Mouse (Mus musculus) limb, embryonic 12.5 days (tissue): ENCODE data around the gene Mymk. TPM values are rescaled to one million over a fixed set of nuclear protein-coding genes. Genes with fewer than 3 reads are reported as not detected.

Source experiments
- ATAC-seq: fragments of 200-750 bp; cut with Nextera tagmentation; 2 replicates; pipeline ENCODE4 v1.8.0; 2017; ENCODE audit warnings: low read depth, moderate TSS enrichment; ENCODE audit not compliant: insufficient number of reproducible peaks, insufficient read depth, low FRiP score, low TSS enrichment
- H3K27ac ChIP-seq: fragments of 300-500 bp; sonication (generic); 2 replicates; pipeline ENCODE4 v1.5.1; 2016; ENCODE audit warnings: mild to moderate bottlenecking, moderate library complexity
- H3K27me3 ChIP-seq: fragments of 300-500 bp; sonication (generic); 2 replicates; pipeline ENCODE4 v1.6.1; 2016; ENCODE audit warnings: mild to moderate bottlenecking, moderate library complexity
- H3K36me3 ChIP-seq: fragments of 300-500 bp; sonication (generic); 2 replicates; pipeline ENCODE4 v1.6.1; 2016; ENCODE audit warnings: mild to moderate bottlenecking, moderate library complexity
- H3K4me1 ChIP-seq: fragments of 300-500 bp; sonication (generic); replicated peaks from 2 replicates; pipeline ENCODE4 v1.6.1; 2016
- H3K4me2 ChIP-seq: fragments of 300-500 bp; sonication (generic); 2 replicates; pipeline ENCODE4 v1.6.1; 2016; ENCODE audit warnings: mild to moderate bottlenecking, moderate library complexity
- H3K4me3 ChIP-seq: fragments of 300-500 bp; sonication (generic); replicated peaks from 2 replicates; pipeline ENCODE4 v1.5.1; 2016; ENCODE audit warnings: mild to moderate bottlenecking
- H3K9ac ChIP-seq: fragments of 300-500 bp; sonication (generic); replicated peaks from 2 replicates; pipeline ENCODE4 v1.6.1; 2016; ENCODE audit warnings: mild to moderate bottlenecking, moderate library complexity
- H3K9me3 ChIP-seq: fragments of 300-500 bp; sonication (generic); 2 replicates; pipeline ENCODE4 v1.6.1; 2016; ENCODE audit warnings: mild to moderate bottlenecking, moderate library complexity
- WGBS: fragments of 180-500 bp; shearing (Covaris S2); methylation state at CpG from one replicate; pipeline ENCODE4 v1.1.7; 2016; 5-methylcytosine and 5-hydroxymethylcytosine counted together
- polyA plus RNA-seq: library from polyadenylated mRNA; unstranded; fragments of >200 nt; fragmentation: Nextera tagmentation; extraction: Ambion mirVana; gene quantifications from 2 replicates; pipeline ENCODE4 v1.2.1, GENCODE M21; 2016

Mymk gene
- polyA plus RNA-seq, 1 experiment from 2014 or later = 16.9 TPM

DNA sequence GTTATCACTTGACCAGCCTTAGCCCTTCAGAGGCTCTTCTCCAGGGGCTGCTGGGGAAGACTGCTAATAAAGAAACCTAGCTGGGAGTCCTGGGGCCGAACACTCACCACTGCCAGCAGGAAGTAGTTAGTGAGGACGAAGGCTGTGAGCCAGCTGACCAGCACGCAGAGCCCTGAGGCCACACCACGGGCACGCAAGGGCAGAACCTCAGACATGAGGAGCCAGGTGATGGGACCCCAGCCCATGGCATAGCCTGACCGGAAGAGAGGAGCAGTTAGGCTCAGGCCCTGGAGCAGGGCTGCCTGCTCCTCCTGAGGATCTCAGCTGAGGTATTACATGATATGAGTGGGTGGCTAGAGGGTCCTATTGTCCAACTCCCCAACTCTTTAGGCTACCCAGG, 49.4 kb downstream of the Mymk start:
- H3K4me3 ChIP-seq = no peak overlapping the region
- WGBS = 60% methylated on average over 6 of the region's 6 CpGs
- no peak overlapping the region for H3K27ac ChIP-seq
- H3K4me2 ChIP-seq = no peak overlapping the region
- no peaks in the 10 kb centered on the region for H3K9me3 ChIP-seq
- 0 out of 2 replicates have a peak, but pooled peaks cover 4% of the 10 kb centered on the region for H3K27me3 ChIP-seq
- peaks cover 40% of the 10 kb centered on the region for H3K36me3 ChIP-seq
- H3K4me1 ChIP-seq = 0 out of 2 replicates have a peak, but pooled peaks cover 5% of the 10 kb centered on the region
- no peak for ATAC-seq
- no peak overlapping the region for H3K9ac ChIP-seq

DNA sequence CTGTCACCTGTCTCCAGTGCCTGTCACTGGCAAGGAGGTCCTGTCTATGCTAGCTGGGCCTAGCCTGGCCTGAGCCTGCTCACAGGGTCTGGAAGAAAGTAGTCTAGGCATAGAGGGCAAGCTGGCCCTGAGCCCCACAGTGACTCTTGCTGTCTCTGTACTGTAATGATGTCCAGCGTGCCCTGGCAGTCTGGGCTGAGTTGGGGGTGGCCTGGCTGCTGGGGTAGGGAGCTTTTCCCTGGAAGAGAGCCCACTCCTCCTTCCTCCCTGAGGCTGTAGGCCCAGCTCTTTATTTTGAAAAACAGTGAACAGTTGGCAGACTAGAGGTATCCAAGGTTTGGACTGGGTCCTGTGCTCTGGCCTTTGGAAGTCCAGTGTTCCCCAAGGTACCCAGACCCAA, 50.9 kb downstream of the Mymk start:
- H3K9me3 ChIP-seq = no peaks in the 10 kb centered on the region
- WGBS = 83% methylated on average over 1 of the region's 1 CpGs
- H3K4me3 ChIP-seq = no peak overlapping the region
- ATAC-seq = no peak
- no peak overlapping the region for H3K9ac ChIP-seq
- H3K4me1 ChIP-seq = 0 out of 2 replicates have a peak, but pooled peaks cover 3% of the 10 kb centered on the region
- H3K27ac ChIP-seq = no peak overlapping the region
- H3K36me3 ChIP-seq = peaks cover 55% of the 10 kb centered on the region
- H3K4me2 ChIP-seq = no peak overlapping the region
- no peaks in the 10 kb centered on the region for H3K27me3 ChIP-seq

DNA sequence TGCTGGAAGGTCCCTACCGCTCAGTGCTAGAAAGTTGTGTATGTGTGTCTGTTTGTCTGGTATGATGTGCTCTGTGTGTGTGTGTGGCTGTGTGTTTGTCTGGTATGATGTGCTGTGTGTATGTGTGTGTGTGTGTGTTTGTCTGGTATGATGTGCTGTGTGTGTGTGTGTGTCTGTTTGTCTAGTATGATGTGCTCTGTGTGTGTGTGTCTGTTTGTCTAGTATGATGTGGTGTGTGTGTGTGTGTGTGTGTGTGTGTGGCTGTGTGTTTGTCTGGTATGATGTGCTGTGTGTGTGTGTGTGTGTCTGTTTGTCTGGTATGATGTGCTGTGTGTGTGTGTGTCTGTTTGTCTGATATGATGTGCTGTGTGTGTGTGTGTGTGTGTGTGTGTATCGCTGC, 52.4 kb downstream of the Mymk start:
- 90% methylated on average over 2 of the region's 2 CpGs for WGBS
- Histone ChIP-seq H3K36me3 (peaks cover 71% of the 10 kb centered on the region), H3K9me3 (no peaks in the 10 kb centered on the region)

DNA sequence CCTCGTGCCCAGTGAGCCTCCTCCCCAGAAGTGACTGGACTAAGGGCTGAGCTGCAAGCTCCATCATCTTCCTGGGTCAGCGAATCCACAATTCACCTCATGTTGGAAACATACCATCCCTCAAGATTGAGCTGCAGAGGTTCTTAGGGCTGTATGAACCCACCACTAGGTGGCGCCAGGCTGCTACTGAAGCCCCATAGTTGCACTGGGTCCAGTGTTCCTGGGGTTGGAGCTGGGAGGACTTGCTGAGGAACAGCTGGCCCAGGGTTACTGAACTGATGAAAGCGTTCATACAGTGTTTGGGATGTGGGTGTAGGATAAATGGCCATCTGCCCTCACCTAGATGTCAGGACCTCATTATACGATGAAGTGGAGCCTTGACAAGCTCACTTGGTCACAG, 54.2 kb downstream of the Mymk start:
- Histone ChIP-seq H3K36me3 (peaks cover 87% of the 10 kb centered on the region), H3K9ac (no peak overlapping the region), H3K27ac (no peak overlapping the region), H3K4me3 (no peak overlapping the region), H3K4me2 (no peak overlapping the region), H3K9me3 (no peaks in the 10 kb centered on the region), H3K4me1 (0 out of 2 replicates have a peak, but pooled peaks cover 3% of the 10 kb centered on the region), H3K27me3 (no peaks in the 10 kb centered on the region)
- 52% methylated on average over 5 of the region's 5 CpGs for WGBS
- ATAC-seq = no peak; the same call in 1 of the 2 replicates

More for the DNA sequence above, 52.4 kb downstream of the Mymk start:
- Histone ChIP-seq H3K27me3 (no peaks in the 10 kb centered on the region), H3K4me3 (no peak overlapping the region), H3K4me2 (no peak overlapping the region), H3K27ac (no peak overlapping the region), H3K9ac (no peak overlapping the region), H3K4me1 (0 out of 2 replicates have a peak, but pooled peaks cover 3% of the 10 kb centered on the region)
- no peak for ATAC-seq

Other genes with a start within 250 kb of the Mymk start
- gene Abo, start 207.2 kb downstream of the Mymk start, polyA plus RNA-seq = not detected in 2 replicates
- gene Surf6, start 169.3 kb downstream of the Mymk start, polyA plus RNA-seq = 33.5 and 36.2 TPM in 2 replicates
- 62.4 and 66.5 TPM in 2 replicates for gene Med22, start 161.5 kb downstream of the Mymk start, polyA plus RNA-seq
- 600 and 634 TPM in 2 replicates for gene Rpl7a, start 161.4 kb downstream of the Mymk start, polyA plus RNA-seq
- gene Surf2, start 155.8 kb downstream of the Mymk start, polyA plus RNA-seq = 45.5 and 48.3 TPM in 2 replicates
- 53.7 and 54.2 TPM in 2 replicates for gene Surf1, start 155.6 kb downstream of the Mymk start, polyA plus RNA-seq
- gene Surf4, start 138.3 kb downstream of the Mymk start, polyA plus RNA-seq = 187 and 188 TPM in 2 replicates
- gene Stkld1, start 138.1 kb downstream of the Mymk start, polyA plus RNA-seq = 0.13 TPM in 1 of 2 replicates, not detected in the other
- 54.0 and 54.7 TPM in 2 replicates for gene Rexo4, start 107.8 kb downstream of the Mymk start, polyA plus RNA-seq
- 0.06 and 0.11 TPM in 2 replicates for gene Adamts13, start 98.8 kb downstream of the Mymk start, polyA plus RNA-seq
- 96.5 and 100 TPM in 2 replicates for gene Cacfd1, start 62.3 kb downstream of the Mymk start, polyA plus RNA-seq
- 1.5 and 1.8 TPM in 2 replicates for gene Slc2a6, start 44.2 kb downstream of the Mymk start, polyA plus RNA-seq
- gene Adamtsl2, start 7.2 kb upstream of the Mymk start, polyA plus RNA-seq = 11.8 and 12.3 TPM in 2 replicates
- gene Fam163b, start 70.3 kb upstream of the Mymk start, polyA plus RNA-seq = 0.52 and 0.75 TPM in 2 replicates
- gene Dbh, start 93.1 kb upstream of the Mymk start, polyA plus RNA-seq = 0.10 and 0.25 TPM in 2 replicates
- gene Sardh, start 176.2 kb upstream of the Mymk start, polyA plus RNA-seq = 4.3 and 6.0 TPM in 2 replicates